Mouse (Mus musculus): ENCODE measurements at regions not wholly inside any gene's neighbourhood (a gene's known extent, or its start where the extent isn't known, plus 50 kb on each side); places are given as distances from the start of the nearest gene placed in this dataset.

DNA sequence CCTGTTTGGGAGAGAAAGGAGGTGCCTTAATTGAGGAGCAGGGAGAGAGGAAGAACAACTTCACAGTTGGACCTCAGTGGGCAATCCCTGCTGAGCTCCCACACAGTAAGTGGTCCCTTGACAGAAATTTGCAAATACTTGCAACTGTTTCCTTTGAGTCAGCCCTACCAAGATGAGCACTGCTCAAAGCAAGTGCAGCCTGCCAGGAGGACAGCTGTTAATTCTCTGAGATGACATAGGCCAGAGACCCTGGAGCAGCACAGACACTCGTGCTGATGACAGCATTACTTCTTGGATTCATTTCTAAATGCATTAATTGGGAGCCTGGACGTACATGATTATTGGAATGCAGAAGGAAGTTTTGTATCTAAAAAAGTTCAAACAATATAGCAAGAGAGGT is 215.1 kb upstream of the Tas2r119 start:
- no peaks in the 10 kb centered on the region for H3K4me1 ChIP-seq (replicated peaks; ENCODE audit: control insufficient read depth, insufficient read depth, low read length)
- H3K27me3 ChIP-seq (replicated peaks; ENCODE audit: control insufficient read depth, insufficient read depth, low read length), result no peaks in the 10 kb centered on the region
- no peak overlapping the region for H3K4me3 ChIP-seq (replicated peaks; ENCODE audit: low read length)
- no peak overlapping the region for H3K27ac ChIP-seq (ENCODE audit: low read length)
- 50% methylated on average over 2 of the region's 2 CpGs for WGBS
- H3K36me3 ChIP-seq (ENCODE audit: control insufficient read depth, insufficient read depth), result no peaks in the 10 kb centered on the region
- H3K4me2 ChIP-seq (ENCODE audit: low read length), result no peak overlapping the region
- ATAC-seq, result no peak
- no peaks in the 10 kb centered on the region for H3K9me3 ChIP-seq (ENCODE audit: control insufficient read depth, low read length)
- no peak overlapping the region for H3K9ac ChIP-seq (replicated peaks; ENCODE audit: low read depth, low read length)

- Histone ChIP-seq H3K4me3 (replicated peaks; ENCODE audit: low read length) (no peak overlapping the region), H3K4me1 (replicated peaks; ENCODE audit: control insufficient read depth, insufficient read depth, low read length) (no peaks in the 10 kb centered on the region), H3K9me3 (ENCODE audit: control insufficient read depth, low read length) (no peaks in the 10 kb centered on the region), H3K9ac (replicated peaks; ENCODE audit: low read depth, low read length) (no peak overlapping the region), H3K27ac (ENCODE audit: low read length) (no peak overlapping the region), H3K4me2 (ENCODE audit: low read length) (no peak overlapping the region), H3K27me3 (replicated peaks; ENCODE audit: control insufficient read depth, insufficient read depth, low read length) (no peaks in the 10 kb centered on the region), H3K36me3 (ENCODE audit: control insufficient read depth, insufficient read depth) (no peaks in the 10 kb centered on the region)
- ATAC-seq, result no peak
- 93% methylated on average over 6 of the region's 6 CpGs for WGBS
These were observed 212.2 kb upstream of the Tas2r119 start for GRCm38 (mm10) chr15:31964911-31965310.

- WGBS, result 97% methylated on average over 4 of the region's 4 CpGs
- Histone ChIP-seq H3K36me3 (ENCODE audit: control insufficient read depth, insufficient read depth) (no peaks in the 10 kb centered on the region), H3K4me2 (ENCODE audit: low read length) (no peak overlapping the region), H3K4me3 (replicated peaks; ENCODE audit: low read length) (no peak overlapping the region), H3K27ac (ENCODE audit: low read length) (no peak overlapping the region), H3K9ac (replicated peaks; ENCODE audit: low read depth, low read length) (no peak overlapping the region), H3K27me3 (replicated peaks; ENCODE audit: control insufficient read depth, insufficient read depth, low read length) (no peaks in the 10 kb centered on the region), H3K9me3 (ENCODE audit: control insufficient read depth, low read length) (no peaks in the 10 kb centered on the region), H3K4me1 (replicated peaks; ENCODE audit: control insufficient read depth, insufficient read depth, low read length) (no peaks in the 10 kb centered on the region)
- ATAC-seq, result no peak
These were observed 211.5 kb upstream of the Tas2r119 start for GRCm38 (mm10) chr15:31965542-31965941.

DNA sequence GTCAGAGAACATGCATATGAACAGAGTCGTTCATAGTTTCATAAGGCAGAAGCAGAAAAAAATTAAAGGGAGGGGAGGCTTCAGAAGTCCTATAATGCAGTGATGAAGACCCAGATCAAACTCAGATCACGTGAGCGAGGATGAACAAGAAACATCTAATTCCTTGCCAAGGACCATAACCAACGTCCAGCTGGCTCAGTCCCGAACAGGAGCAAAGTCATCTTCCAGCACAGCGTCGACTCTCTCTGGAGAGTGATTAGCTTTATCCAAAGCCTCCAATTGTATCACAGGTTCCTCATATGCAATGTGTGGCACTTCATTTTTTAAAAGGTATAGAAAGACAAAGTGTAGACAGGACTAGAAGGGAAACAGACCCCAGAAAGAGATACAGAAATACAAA is 204.2 kb upstream of the Tas2r119 start:
- 92% methylated on average over 7 of the region's 7 CpGs for WGBS
- Histone ChIP-seq H3K9ac (replicated peaks; ENCODE audit: low read depth, low read length) (no peak overlapping the region), H3K27me3 (replicated peaks; ENCODE audit: control insufficient read depth, insufficient read depth, low read length) (no peaks in the 10 kb centered on the region), H3K27ac (ENCODE audit: low read length) (no peak overlapping the region), H3K4me2 (ENCODE audit: low read length) (no peak overlapping the region), H3K9me3 (ENCODE audit: control insufficient read depth, low read length) (no peaks in the 10 kb centered on the region), H3K4me1 (replicated peaks; ENCODE audit: control insufficient read depth, insufficient read depth, low read length) (no peaks in the 10 kb centered on the region; the same call in 1 of the 2 replicates), H3K36me3 (ENCODE audit: control insufficient read depth, insufficient read depth) (no peaks in the 10 kb centered on the region), H3K4me3 (replicated peaks; ENCODE audit: low read length) (no peak overlapping the region)
- ATAC-seq, result no peak

DNA sequence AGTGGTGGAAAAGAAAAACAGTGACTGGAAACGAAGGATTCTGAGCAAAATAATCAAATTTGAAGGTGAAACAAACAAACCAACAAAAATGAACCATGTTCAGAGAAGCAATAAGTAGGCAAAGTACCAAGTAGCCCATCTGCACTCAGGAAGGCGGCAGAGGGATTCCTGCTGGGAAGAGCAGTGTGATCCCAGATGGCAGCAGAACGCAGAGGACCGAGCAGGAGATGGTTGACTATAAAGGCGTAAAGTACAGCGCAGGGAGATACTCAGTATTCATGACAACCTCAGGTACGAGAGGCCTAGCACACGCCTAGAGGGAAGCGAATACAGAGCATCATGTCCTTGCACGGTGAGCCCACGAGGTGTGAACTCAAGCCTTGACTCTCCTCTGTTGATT is 203.2 kb upstream of the Tas2r119 start:
- Histone ChIP-seq H3K9me3 (ENCODE audit: control insufficient read depth, low read length) (no peaks in the 10 kb centered on the region), H3K36me3 (ENCODE audit: control insufficient read depth, insufficient read depth) (no peaks in the 10 kb centered on the region), H3K4me2 (ENCODE audit: low read length) (no peak overlapping the region), H3K4me1 (replicated peaks; ENCODE audit: control insufficient read depth, insufficient read depth, low read length) (no peaks in the 10 kb centered on the region; the same call in 1 of the 2 replicates), H3K27me3 (replicated peaks; ENCODE audit: control insufficient read depth, insufficient read depth, low read length) (no peaks in the 10 kb centered on the region), H3K9ac (replicated peaks; ENCODE audit: low read depth, low read length) (no peak overlapping the region), H3K27ac (ENCODE audit: low read length) (no peak overlapping the region), H3K4me3 (replicated peaks; ENCODE audit: low read length) (no peak overlapping the region)
- 84% methylated on average over 11 of the region's 11 CpGs for WGBS
- no peak for ATAC-seq

GRCm38 (mm10) chr15:31976461-31976860 is 200.6 kb upstream of the Tas2r119 start:
- H3K9me3 ChIP-seq (ENCODE audit: control insufficient read depth, low read length), result no peaks in the 10 kb centered on the region
- WGBS, result 70% methylated on average over 4 of the region's 4 CpGs

DNA sequence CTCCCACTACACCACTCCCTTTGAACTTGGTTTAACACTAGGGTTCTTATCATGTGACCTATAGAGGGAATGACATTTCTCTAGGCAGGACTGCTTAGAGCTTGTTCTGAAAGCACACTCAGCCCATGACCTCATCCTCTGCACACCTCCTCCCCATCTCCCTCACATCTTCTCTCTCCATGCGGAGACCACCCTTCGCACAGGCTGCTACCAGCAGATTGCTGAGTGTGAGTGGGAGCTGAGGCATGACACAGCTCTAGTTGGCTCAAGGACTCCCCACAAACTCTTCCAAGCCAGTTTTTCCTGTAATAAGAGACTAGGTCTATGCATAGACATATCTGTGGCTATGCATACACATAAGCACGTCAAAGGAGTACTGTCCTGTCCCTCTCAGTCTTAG is 199.5 kb upstream of the Tas2r119 start:
- WGBS, result 93% methylated on average over 3 of the region's 3 CpGs
- Histone ChIP-seq H3K27ac (ENCODE audit: low read length) (no peak overlapping the region), H3K9ac (replicated peaks; ENCODE audit: low read depth, low read length) (no peak overlapping the region), H3K36me3 (ENCODE audit: control insufficient read depth, insufficient read depth) (no peaks in the 10 kb centered on the region), H3K4me3 (replicated peaks; ENCODE audit: low read length) (no peak overlapping the region), H3K4me1 (replicated peaks; ENCODE audit: control insufficient read depth, insufficient read depth, low read length) (0 out of 2 replicates have a peak, but pooled peaks cover 2% of the 10 kb centered on the region), H3K27me3 (replicated peaks; ENCODE audit: control insufficient read depth, insufficient read depth, low read length) (no peaks in the 10 kb centered on the region), H3K9me3 (ENCODE audit: control insufficient read depth, low read length) (no peaks in the 10 kb centered on the region), H3K4me2 (ENCODE audit: low read length) (no peak overlapping the region)
- ATAC-seq, result no peak

More at GRCm38 (mm10) chr15:31976461-31976860, 200.6 kb upstream of the Tas2r119 start:
- H3K27me3 ChIP-seq (replicated peaks; ENCODE audit: control insufficient read depth, insufficient read depth, low read length), result no peaks in the 10 kb centered on the region
- no peak overlapping the region for H3K9ac ChIP-seq (replicated peaks; ENCODE audit: low read depth, low read length)
- no peak overlapping the region for H3K4me2 ChIP-seq (ENCODE audit: low read length)
- ATAC-seq, result no peak
- no peak overlapping the region for H3K27ac ChIP-seq (ENCODE audit: low read length)
- no peak overlapping the region for H3K4me3 ChIP-seq (replicated peaks; ENCODE audit: low read length)
- H3K4me1 ChIP-seq (replicated peaks; ENCODE audit: control insufficient read depth, insufficient read depth, low read length), result 0 out of 2 replicates have a peak, but pooled peaks cover 2% of the 10 kb centered on the region
- no peaks in the 10 kb centered on the region for H3K36me3 ChIP-seq (ENCODE audit: control insufficient read depth, insufficient read depth)

DNA sequence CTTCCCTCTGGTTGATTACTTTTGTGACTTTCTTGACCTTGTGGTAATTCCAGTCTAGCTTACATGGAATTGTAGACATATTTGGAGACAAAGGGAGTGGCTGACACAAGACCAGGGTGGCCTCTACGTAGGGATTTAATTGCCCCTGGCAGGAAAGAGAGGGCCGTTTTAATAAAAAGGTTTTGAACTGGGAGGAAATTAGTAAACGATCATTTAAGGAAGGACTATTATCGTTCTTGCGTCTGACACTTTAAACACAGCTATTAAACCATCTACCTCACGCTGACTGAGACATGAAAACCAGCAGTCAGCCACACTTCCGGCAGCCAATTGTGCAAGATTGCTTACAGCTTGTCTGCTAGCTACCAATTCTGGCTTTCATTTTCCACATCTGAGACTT is 197.1 kb upstream of the Tas2r119 start:
- Histone ChIP-seq H3K27me3 (replicated peaks; ENCODE audit: control insufficient read depth, insufficient read depth, low read length) (no peaks in the 10 kb centered on the region), H3K27ac (ENCODE audit: low read length) (no peak overlapping the region), H3K36me3 (ENCODE audit: control insufficient read depth, insufficient read depth) (no peaks in the 10 kb centered on the region), H3K4me3 (replicated peaks; ENCODE audit: low read length) (no peak overlapping the region), H3K9me3 (ENCODE audit: control insufficient read depth, low read length) (no peaks in the 10 kb centered on the region), H3K4me1 (replicated peaks; ENCODE audit: control insufficient read depth, insufficient read depth, low read length) (0 out of 2 replicates have a peak, but pooled peaks cover 2% of the 10 kb centered on the region), H3K4me2 (ENCODE audit: low read length) (no peak overlapping the region), H3K9ac (replicated peaks; ENCODE audit: low read depth, low read length) (no peak overlapping the region)
- peak; percentile 86 for ATAC-seq
- 11% methylated on average over 7 of the region's 7 CpGs for WGBS

DNA sequence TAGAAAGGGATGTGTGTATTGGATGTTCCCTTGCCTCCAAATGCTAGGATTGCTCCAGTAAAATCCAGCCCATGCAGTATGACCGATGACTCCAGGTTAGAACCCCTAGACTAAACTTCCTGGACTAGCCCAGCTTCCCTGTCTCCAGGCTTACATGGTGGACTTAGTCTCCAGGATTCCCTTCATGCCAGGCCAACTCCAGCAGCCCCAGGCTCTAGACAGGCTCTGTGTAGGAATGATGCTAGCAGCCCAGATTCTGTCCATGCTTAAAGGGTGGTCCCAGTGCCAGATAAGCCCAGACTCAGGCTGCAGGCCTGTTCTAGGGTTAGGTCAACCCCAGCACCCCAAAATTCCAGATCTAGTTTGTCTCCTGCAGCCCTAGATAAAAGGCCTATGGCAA is 196.3 kb upstream of the Tas2r119 start:
- Histone ChIP-seq H3K36me3 (ENCODE audit: control insufficient read depth, insufficient read depth) (no peaks in the 10 kb centered on the region), H3K9me3 (ENCODE audit: control insufficient read depth, low read length) (no peaks in the 10 kb centered on the region), H3K27ac (ENCODE audit: low read length) (0 out of 2 replicates have a peak overlapping the region, but pooled peaks have one; percentile 5), H3K4me3 (replicated peaks; ENCODE audit: low read length) (no peak overlapping the region), H3K9ac (replicated peaks; ENCODE audit: low read depth, low read length) (no peak overlapping the region), H3K4me1 (replicated peaks; ENCODE audit: control insufficient read depth, insufficient read depth, low read length) (0 out of 2 replicates have a peak, but pooled peaks cover 2% of the 10 kb centered on the region), H3K27me3 (replicated peaks; ENCODE audit: control insufficient read depth, insufficient read depth, low read length) (no peaks in the 10 kb centered on the region), H3K4me2 (ENCODE audit: low read length) (no peak overlapping the region)
- no peak for ATAC-seq
- WGBS, result 100% methylated on average over 1 of the region's 1 CpGs

- H3K4me2 ChIP-seq (ENCODE audit: low read length), result no peak overlapping the region
- no peak for ATAC-seq
- WGBS, result 65% methylated on average over 3 of the region's 3 CpGs
These were observed 189.8 kb upstream of the Tas2r119 start for GRCm38 (mm10) chr15:31987291-31987690.

More at GRCm38 (mm10) chr15:31987291-31987690, 189.8 kb upstream of the Tas2r119 start:
- Histone ChIP-seq H3K36me3 (ENCODE audit: control insufficient read depth, insufficient read depth) (no peaks in the 10 kb centered on the region), H3K4me1 (replicated peaks; ENCODE audit: control insufficient read depth, insufficient read depth, low read length) (peaks cover 13% of the 10 kb centered on the region), H3K4me3 (replicated peaks; ENCODE audit: low read length) (no peak overlapping the region), H3K9me3 (ENCODE audit: control insufficient read depth, low read length) (no peaks in the 10 kb centered on the region), H3K9ac (replicated peaks; ENCODE audit: low read depth, low read length) (no peak overlapping the region), H3K27ac (ENCODE audit: low read length) (no peak overlapping the region), H3K27me3 (replicated peaks; ENCODE audit: control insufficient read depth, insufficient read depth, low read length) (no peaks in the 10 kb centered on the region)

Measured in forebrain, embryonic 16.5 days (tissue).